Comparison of ENCODE assay signal across 34 mouse cellular contexts in the genomic region with DNA sequence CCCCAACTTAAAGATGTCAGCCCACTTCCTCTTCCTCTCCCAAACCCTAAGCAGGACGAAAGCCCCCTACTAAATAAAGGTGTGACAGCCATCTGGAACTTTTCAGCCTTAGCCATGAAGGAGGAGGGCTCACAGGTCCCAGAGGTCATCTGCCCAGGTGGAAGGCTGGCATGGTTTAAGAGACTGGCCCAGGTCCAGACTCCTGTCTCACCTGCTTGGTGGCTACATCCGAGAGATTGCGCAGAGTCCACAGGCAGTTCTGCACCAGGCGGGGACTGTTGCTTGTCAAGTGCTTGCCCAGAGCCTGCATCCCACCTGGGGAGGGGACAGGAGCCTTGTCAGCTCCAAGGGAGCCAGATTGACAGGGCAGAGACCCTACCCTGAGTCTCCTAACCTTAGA. TPM values are rescaled to one million over a fixed set of nuclear protein-coding genes. Genes with fewer than 3 reads are reported as not detected.
"Had no signal": no experiment of that assay in that cellular context is flagged by ENCODE, and none has a peak within 500 bp of the region (broad histone marks: within the 10 kb centered on the region; RNA-seq: fewer than 3 reads in every experiment).

No protein-coding gene starts in this region.

- H3K27me3 ChIP-seq: embryonic facial prominence, embryonic 12.5 days; embryonic facial prominence, embryonic 13.5 days; embryonic facial prominence, embryonic 15.5 days; forebrain, embryonic 12.5 days; forebrain, embryonic 13.5 days; forebrain, embryonic 15.5 days had no signal

- H3K4me2 ChIP-seq: embryonic facial prominence, embryonic 12.5 days; embryonic facial prominence, embryonic 13.5 days; embryonic facial prominence, embryonic 15.5 days; forebrain, embryonic 12.5 days; forebrain, embryonic 13.5 days; forebrain, embryonic 15.5 days had no signal

- H3K4me1 ChIP-seq: embryonic facial prominence, embryonic 10.5 days; embryonic facial prominence, embryonic 12.5 days; embryonic facial prominence, embryonic 13.5 days; embryonic facial prominence, embryonic 15.5 days; forebrain, embryonic 10.5 days; forebrain, embryonic 12.5 days; forebrain, embryonic 13.5 days; forebrain, embryonic 15.5 days had no signal

- DNase-seq: cerebellum, adult 9-10 months; cerebellum, adult 9-11 months; cerebellum, postnatal 10 days; cerebellum, postnatal 14 days; cerebellum, postnatal 36 days; embryo, embryonic 11 days; forebrain, postnatal 0 days; gastrocnemius, adult 2 months; gastrocnemius, postnatal 10 days; gastrocnemius, postnatal 14 days; gastrocnemius, postnatal 25 days; gastrocnemius, postnatal 36 days; heart, adult 18-20 months had no signal

- ATAC-seq: forebrain, embryonic 13.5 days; forebrain, embryonic 14.5 days; forebrain, embryonic 15.5 days; forebrain, embryonic 16.5 days; forebrain, postnatal 0 days had no signal

- H3K9ac ChIP-seq: embryonic facial prominence, embryonic 12.5 days; embryonic facial prominence, embryonic 15.5 days; forebrain, embryonic 12.5 days; forebrain, embryonic 13.5 days; forebrain, embryonic 15.5 days; forebrain, postnatal 0 days had no signal

- H3K9me3 ChIP-seq: embryonic facial prominence, embryonic 10.5 days; embryonic facial prominence, embryonic 12.5 days; embryonic facial prominence, embryonic 13.5 days; embryonic facial prominence, embryonic 15.5 days; forebrain, embryonic 10.5 days; forebrain, embryonic 12.5 days; forebrain, embryonic 13.5 days; forebrain, embryonic 15.5 days had no signal

- H3K4me3 ChIP-seq: embryonic facial prominence, embryonic 10.5 days; embryonic facial prominence, embryonic 12.5 days; embryonic facial prominence, embryonic 13.5 days; embryonic facial prominence, embryonic 15.5 days; erythroblast, embryonic 14.5 days; forebrain, embryonic 10.5 days; forebrain, embryonic 12.5 days; forebrain, embryonic 13.5 days; forebrain, embryonic 15.5 days; gastrocnemius, adult 2 months; heart, adult 2 months had no signal

- H3K27ac ChIP-seq: embryonic facial prominence, embryonic 10.5 days; embryonic facial prominence, embryonic 12.5 days; embryonic facial prominence, embryonic 13.5 days; embryonic facial prominence, embryonic 15.5 days; forebrain, embryonic 10.5 days; forebrain, embryonic 12.5 days; forebrain, embryonic 13.5 days; forebrain, embryonic 15.5 days; gastrocnemius, adult 2 months; heart, adult 2 months had no signal

RNA-seq across cellular contexts. Expression of a gene that starts 23.4 kb away (rescaled TPM):
- total RNA-seq: common myeloid progenitor, adult 5-6 weeks; granulocyte monocyte progenitor cell, adult 5-6 weeks had no signal

RNA-seq across cellular contexts. Expression of a gene that starts 35.3 kb away (rescaled TPM):
- total RNA-seq: granulocyte monocyte progenitor cell, adult 5-6 weeks had no signal
- polyA plus RNA-seq: erythroblast, embryonic 14.5 days had no signal

RNA-seq across cellular contexts. Expression of a gene that starts 36.2 kb away (rescaled TPM):
- total RNA-seq: common myeloid progenitor, adult 5-6 weeks; granulocyte monocyte progenitor cell, adult 5-6 weeks had no signal

RNA-seq across cellular contexts. Expression of a gene that starts 45.1 kb away (rescaled TPM):
- total RNA-seq: common myeloid progenitor, adult 5-6 weeks; forebrain, postnatal 0 days; gastrocnemius, adult 18-20 months; gastrocnemius, adult 2 months; gastrocnemius, adult 8-10 months; gastrocnemius, postnatal 10 days; gastrocnemius, postnatal 14 days; gastrocnemius, postnatal 25 days; gastrocnemius, postnatal 36 days; gastrocnemius, postnatal 4 days; granulocyte monocyte progenitor cell, adult 5-6 weeks; heart, adult 18-20 months; heart, adult 2 months; heart, adult 8-10 months had no signal
- polyA plus RNA-seq: embryonic facial prominence, embryonic 11.5 days; embryonic facial prominence, embryonic 12.5 days; forebrain, embryonic 10.5 days; forebrain, embryonic 16.5 days; frontal cortex, adult 2 months; gonadal fat pad, adult 2 months; heart, adult 2 months had no signal
